Mouse (Mus musculus) hindbrain, postnatal 0 days (tissue): ENCODE data around the gene Tspan14. TPM values are rescaled to one million over a fixed set of nuclear protein-coding genes. Genes with fewer than 3 reads are reported as not detected.

Experiments
- ATAC-seq: fragments of 200-750 bp; cut with Nextera tagmentation; 2 replicates; pipeline ENCODE4 v1.8.0; 2017; ENCODE audit warnings: mild to moderate bottlenecking, moderate TSS enrichment, moderate library complexity
- DNase-seq: peaks from one replicate; pipeline ENCODE4 v3.0.0-alpha.2; 2015; ENCODE audit warnings: low spot score
- H3K27ac ChIP-seq: fragments of 300-500 bp; sonication (generic); 2 replicates; pipeline ENCODE4 v1.5.1; 2014; ENCODE audit warnings: mild to moderate bottlenecking
- H3K27me3 ChIP-seq: fragments of 300-500 bp; sonication (generic); 2 replicates; pipeline ENCODE4 v1.6.1; 2014; ENCODE audit warnings: low read length, mixed read lengths; ENCODE audit not compliant: insufficient read depth
- H3K36me3 ChIP-seq: fragments of 300-500 bp; sonication (generic); 2 replicates; pipeline ENCODE4 v1.6.1; 2014; ENCODE audit warnings: low read length, mixed read lengths; ENCODE audit not compliant: insufficient read depth
- H3K4me1 ChIP-seq: fragments of 300-500 bp; sonication (generic); 2 replicates; pipeline ENCODE4 v1.6.1; 2014; ENCODE audit warnings: antibody characterized with exemption, low read length, mixed read lengths; ENCODE audit not compliant: insufficient read depth
- H3K4me2 ChIP-seq: fragments of 300-500 bp; sonication (generic); 2 replicates; pipeline ENCODE4 v1.6.1; 2014; ENCODE audit warnings: low read depth, mild to moderate bottlenecking, low read length, moderate library complexity, mixed read lengths
- H3K4me3 ChIP-seq: fragments of 300-500 bp; sonication (generic); 2 replicates; pipeline ENCODE4 v1.5.1; 2014; ENCODE audit warnings: low read length
- H3K9ac ChIP-seq: fragments of 300-500 bp; sonication (generic); replicated peaks from 2 replicates; pipeline ENCODE4 v1.6.1; 2014; ENCODE audit warnings: mild to moderate bottlenecking, low read length, moderate library complexity, mixed read lengths
- H3K9me3 ChIP-seq: fragments of 300-500 bp; sonication (generic); 2 replicates; pipeline ENCODE4 v1.6.1; 2016; ENCODE audit warnings: low read length, mixed read lengths
- CTCF ChIP-seq: IDR thresholded peaks from 2 replicates; pipeline ENCODE4 v1.5.1; 2016; ENCODE audit warnings: antibody characterized with exemption, control low read depth, low read depth
- WGBS: fragments of 180-500 bp; shearing (Covaris S2); extraction: QIAGEN DNeasy Blood & Tissue Kit; methylation state at CpG from one replicate; pipeline ENCODE4 v1.1.7; 2014; 5-methylcytosine and 5-hydroxymethylcytosine counted together
- polyA plus RNA-seq: library from polyadenylated mRNA; unstranded; fragments of >200 nt; fragmentation: Nextera tagmentation; extraction: Ambion mirVana; gene quantifications from 2 replicates; pipeline ENCODE4 v1.2.1, GENCODE M21; 2015
- total RNA-seq: library from RNA; depleted of rRNA; stranded (reverse); fragments of >200 nt; gene quantifications from 2 replicates; pipeline ENCODE4 v1.2.3, GENCODE M21; 2014

The Tspan14 gene
- total and polyA plus RNA-seq, 2 experiments from 2014 or later: 30.4 to 39.2 TPM

GRCm38 (mm10) chr14:40924378-40925113 is 42.1 kb downstream of the Tspan14 start:
- DNase-seq (peak; percentile 20), ATAC-seq (peak; percentile 42; the same call in 1 of the 2 replicates)
- no peak overlapping the region for H3K27ac ChIP-seq
- H3K36me3 ChIP-seq: no peaks in the 10 kb centered on the region
- no peak overlapping the region for H3K4me3 ChIP-seq
- no peak overlapping the region for H3K9ac ChIP-seq
- no peaks in the 10 kb centered on the region for H3K9me3 ChIP-seq
- H3K27me3 ChIP-seq: no peaks in the 10 kb centered on the region
- H3K4me2 ChIP-seq: no peak overlapping the region
- H3K4me1 ChIP-seq: 0 out of 2 replicates have a peak, but pooled peaks cover 6% of the 10 kb centered on the region
- WGBS: 57% methylated on average over 10 of the region's 10 CpGs
- no peak for TF ChIP-seq CTCF

DNA sequence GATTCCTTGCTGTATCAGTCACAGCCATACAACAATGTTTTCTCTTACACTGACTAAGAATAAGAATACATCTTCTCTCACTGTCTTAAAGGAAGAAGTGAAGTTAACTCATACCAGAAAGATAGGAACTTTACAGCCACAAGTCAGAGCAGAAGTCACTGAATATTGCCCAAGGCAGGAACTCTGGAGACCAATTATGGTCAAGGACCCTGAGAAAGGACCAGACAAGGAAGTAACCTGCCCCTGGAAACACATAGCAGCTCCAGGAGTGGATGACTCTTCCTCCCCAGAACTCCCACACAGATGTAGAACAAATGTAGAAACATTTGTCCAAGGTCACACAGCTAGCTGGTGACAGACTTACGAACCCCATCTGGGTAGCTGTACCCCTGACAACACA is 45.4 kb downstream of the Tspan14 start:
- Histone ChIP-seq H3K4me2 (no peak overlapping the region), H3K36me3 (no peaks in the 10 kb centered on the region), H3K4me1 (no peaks in the 10 kb centered on the region), H3K27me3 (no peaks in the 10 kb centered on the region), H3K9me3 (no peaks in the 10 kb centered on the region), H3K27ac (no peak overlapping the region), H3K9ac (no peak overlapping the region), H3K4me3 (no peak overlapping the region)
- no peak for DNase-seq
- TF ChIP-seq CTCF: no peak
- WGBS: 94% methylated on average over 1 of the region's 1 CpGs
- ATAC-seq: no peak

GRCm38 (mm10) chr14:40919521-40919920 is 47.1 kb downstream of the Tspan14 start:
- Histone ChIP-seq H3K9me3 (no peaks in the 10 kb centered on the region), H3K4me3 (no peak overlapping the region), H3K27me3 (no peaks in the 10 kb centered on the region), H3K27ac (no peak overlapping the region), H3K4me1 (no peaks in the 10 kb centered on the region), H3K36me3 (peaks cover 4% of the 10 kb centered on the region; the same call in 1 of the 2 replicates), H3K9ac (no peak overlapping the region), H3K4me2 (no peak overlapping the region)
- ATAC-seq: no peak
- DNase-seq: no peak
- TF ChIP-seq CTCF: no peak
- WGBS: 91% methylated on average over 7 of the region's 7 CpGs

GRCm38 (mm10) chr14:40918477-40918876 is 48.1 kb downstream of the Tspan14 start:
- Histone ChIP-seq H3K4me3 (no peak overlapping the region), H3K9me3 (no peaks in the 10 kb centered on the region), H3K9ac (no peak overlapping the region), H3K4me2 (no peak overlapping the region), H3K4me1 (no peaks in the 10 kb centered on the region), H3K27me3 (no peaks in the 10 kb centered on the region), H3K27ac (no peak overlapping the region), H3K36me3 (peaks cover 4% of the 10 kb centered on the region; the same call in 1 of the 2 replicates)
- TF ChIP-seq CTCF: no peak
- 81% methylated on average over 5 of the region's 7 CpGs for WGBS
- ATAC-seq (no peak), DNase-seq (no peak)

- Histone ChIP-seq H3K36me3 (peaks cover 4% of the 10 kb centered on the region; the same call in 1 of the 2 replicates), H3K4me2 (no peak overlapping the region), H3K9me3 (no peaks in the 10 kb centered on the region), H3K27me3 (no peaks in the 10 kb centered on the region), H3K4me3 (no peak overlapping the region), H3K27ac (no peak overlapping the region), H3K9ac (no peak overlapping the region), H3K4me1 (no peaks in the 10 kb centered on the region)
- ATAC-seq (peak; percentile 73), DNase-seq (peak; percentile 89)
- TF ChIP-seq CTCF: peak; percentile 98
- WGBS: 0% methylated on average over 1 of the region's 1 CpGs
Measured at GRCm38 (mm10) chr14:40917632-40918031, 49.0 kb downstream of the Tspan14 start.

GRCm38 (mm10) chr14:40916667-40917066 is 49.9 kb downstream of the Tspan14 start:
- no peak for TF ChIP-seq CTCF
- ATAC-seq (0 out of 2 replicates have a peak, but pooled peaks have one; percentile 3), DNase-seq (no peak)
- no peaks in the 10 kb centered on the region for H3K4me1 ChIP-seq
- no peaks in the 10 kb centered on the region for H3K9me3 ChIP-seq
- H3K27me3 ChIP-seq: no peaks in the 10 kb centered on the region
- H3K4me2 ChIP-seq: no peak overlapping the region
- H3K9ac ChIP-seq: no peak overlapping the region
- H3K4me3 ChIP-seq: no peak overlapping the region
- no peak overlapping the region for H3K27ac ChIP-seq
- H3K36me3 ChIP-seq: peaks cover 4% of the 10 kb centered on the region; the same call in 1 of the 2 replicates
- WGBS: 93% methylated on average over 15 of the region's 15 CpGs

GRCm38 (mm10) chr14:40915838-40916237 is 50.8 kb downstream of the Tspan14 start:
- Histone ChIP-seq H3K4me1 (no peaks in the 10 kb centered on the region), H3K4me3 (no peak overlapping the region), H3K27ac (no peak overlapping the region), H3K27me3 (no peaks in the 10 kb centered on the region), H3K9ac (no peak overlapping the region), H3K36me3 (peaks cover 4% of the 10 kb centered on the region; the same call in 1 of the 2 replicates), H3K9me3 (no peaks in the 10 kb centered on the region), H3K4me2 (no peak overlapping the region)
- ATAC-seq (no peak), DNase-seq (no peak)
- no peak for TF ChIP-seq CTCF
- 93% methylated on average over 8 of the region's 8 CpGs for WGBS
